Mouse (Mus musculus) left cerebral cortex, postnatal 4 days (tissue): ENCODE data around the gene Tnfsf13. TPM values are rescaled to one million over a fixed set of nuclear protein-coding genes. Genes with fewer than 3 reads are reported as not detected.
A peak's percentile ranks its signal among the peaks of the same experiment; 100 is the strongest.

Experiments used
- DNase-seq: peaks from one replicate; pipeline ENCODE4 v3.0.0-alpha.2; 2022
- intact Hi-C: fragments of 180-260 bp; cut with DNase I; formaldehyde crosslinking; loops from one replicate; pipeline ENCODE4 v1.15.1; 2025
- total RNA-seq, 2 experiments: library from RNA; stranded (reverse); gene quantifications; 2 replicates each; pipeline ENCODE4 v1.2.3; 2021

Gene Tnfsf13
- total RNA-seq, 2 experiments from 2014 or later = 0.93 to 1.3 TPM

- intact Hi-C loops = loop anchor here (5.0 kb wide), 1 partner anchor 75 kb away; the partner anchor contains the start of gene Polr2a
- DNase-seq = peak; percentile 31
These were observed 3.3 kb downstream of the Tnfsf13 start for GRCm38 (mm10) chr11:69682209-69682839.

DNA sequence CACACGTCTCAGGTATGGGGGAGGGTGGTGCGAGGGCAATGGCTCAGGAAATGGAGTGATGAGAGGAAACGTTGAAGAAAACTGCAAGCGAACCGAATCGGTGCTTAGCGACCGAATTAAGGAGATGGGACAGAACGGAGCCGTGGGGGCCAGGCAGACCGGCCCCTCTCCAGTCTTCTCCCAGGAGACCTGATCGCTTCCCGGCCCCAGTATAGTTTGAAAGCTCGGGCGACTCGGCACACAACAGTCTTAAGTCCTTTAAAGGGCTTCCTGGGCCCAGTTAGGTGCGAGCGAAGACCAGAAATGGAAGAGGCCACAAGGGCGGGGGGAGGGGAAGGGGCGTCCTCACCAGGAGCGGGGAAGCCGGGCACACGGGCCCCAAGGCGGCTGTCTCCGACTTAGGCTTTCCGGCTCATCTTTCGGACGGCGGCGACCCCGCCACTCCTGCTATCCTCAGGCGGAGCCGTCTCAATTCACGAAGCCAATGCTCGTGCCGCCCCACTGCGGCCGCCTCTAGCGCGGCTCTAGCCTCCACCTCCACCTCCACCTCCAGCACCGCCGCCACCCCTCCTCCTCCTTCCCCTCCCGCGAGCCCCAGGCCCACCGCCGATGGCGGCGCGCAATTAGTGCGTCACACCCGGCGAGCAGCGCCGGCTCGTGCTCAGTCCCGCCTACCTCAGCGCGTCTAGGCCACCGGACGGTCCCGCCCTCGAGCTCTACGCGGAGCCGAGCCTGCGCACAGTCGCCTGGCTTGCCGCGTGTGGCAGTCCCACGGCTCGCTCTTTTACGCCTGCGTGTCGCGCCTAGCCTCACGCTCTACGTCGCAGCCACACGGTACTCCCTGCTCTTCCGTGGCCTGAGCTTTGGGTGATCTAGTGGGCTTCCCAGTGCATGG lies 4.0 kb downstream of the Tnfsf13 start, which contains the start of gene Senp3:
TSS of gene Senp3 (minus strand) at position 771 of the 895 bp plus-strand sequence.
- peak; percentile 98 for DNase-seq
- intact Hi-C loops = loop anchor here (5.0 kb wide), 1 partner anchor 76 kb away; the partner anchor contains the start of gene Polr2a

GRCm38 (mm10) chr11:69680136-69680855 lies 5.3 kb downstream of the Tnfsf13 start:
- intact Hi-C loops = loop anchor here (5.0 kb wide), 1 partner anchor 77 kb away; the partner anchor contains the start of gene Polr2a
- no peak for DNase-seq

DNA sequence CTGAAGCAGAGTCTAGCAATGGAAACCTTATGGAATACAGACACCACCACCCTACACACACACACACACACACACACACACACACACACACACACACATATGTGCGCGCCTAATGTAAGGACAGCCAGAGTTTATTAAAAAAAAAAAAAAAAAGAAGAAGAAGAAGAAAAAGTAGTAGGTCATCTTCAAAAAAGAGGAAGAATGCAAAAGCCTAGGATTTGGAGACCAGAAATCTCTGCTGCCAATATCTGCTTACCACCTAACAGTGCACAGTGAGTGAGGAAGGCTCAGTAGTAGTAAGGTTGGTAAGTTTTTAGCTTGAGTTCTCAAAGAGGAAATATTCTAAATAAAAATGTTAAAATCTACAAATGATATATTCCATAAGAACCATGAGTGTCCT lies 6.4 kb downstream of the Tnfsf13 start:
- intact Hi-C loops = no loop called here
- DNase-seq = no peak

GRCm38 (mm10) chr11:69672211-69672706 lies 13.3 kb downstream of the Tnfsf13 start, which contains the start of gene Eif4a1:
Gene Eif4a1, minus strand, starts transcription at chr11:69672423.
- peak; percentile 100 for DNase-seq
- intact Hi-C loops = no loop called here

DNA sequence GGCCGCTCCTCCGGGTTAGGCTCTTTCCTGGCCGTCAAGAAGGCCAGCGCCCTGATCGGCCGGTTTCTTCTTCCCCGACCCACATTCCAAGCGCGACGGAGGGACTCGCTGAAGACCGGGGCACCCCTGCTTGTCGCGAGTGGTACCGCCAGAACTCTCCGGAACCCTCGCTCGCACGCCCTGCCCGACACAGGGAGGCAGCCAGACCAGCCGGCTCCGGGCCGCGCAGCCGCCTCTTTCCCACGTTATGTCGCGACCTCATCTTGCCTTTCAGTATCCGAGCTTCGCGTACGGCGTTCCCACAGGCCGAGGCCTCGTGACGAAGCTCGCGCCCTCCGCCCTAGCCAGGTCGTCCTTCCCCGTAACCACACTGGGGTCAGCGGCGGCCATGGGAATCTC lies 13.9 kb downstream of the Tnfsf13 start:
- no peak for DNase-seq
- intact Hi-C loops = no loop called here

- intact Hi-C loops = no loop called here
- peak; percentile 97 for DNase-seq
These were observed 14.5 kb downstream of the Tnfsf13 start for GRCm38 (mm10) chr11:69670786-69671725.

DNA sequence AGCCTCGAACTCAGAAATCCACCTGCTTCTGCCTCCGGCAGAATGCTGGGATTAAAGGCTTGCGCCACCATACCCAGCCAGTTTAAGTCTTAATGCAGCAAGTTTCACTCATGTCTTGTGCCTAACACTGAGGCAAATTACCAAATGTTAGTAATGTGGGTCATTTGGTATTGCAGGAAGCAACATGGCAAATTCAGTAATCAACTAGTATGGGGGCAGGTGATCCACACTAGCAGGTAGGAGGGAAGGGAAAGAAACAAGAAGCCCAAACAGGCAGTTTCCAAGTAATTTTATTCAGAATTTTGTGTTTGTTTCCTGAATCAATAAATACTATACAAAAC lies 18.9 kb downstream of the Tnfsf13 start:
- intact Hi-C loops = no loop called here

DNA sequence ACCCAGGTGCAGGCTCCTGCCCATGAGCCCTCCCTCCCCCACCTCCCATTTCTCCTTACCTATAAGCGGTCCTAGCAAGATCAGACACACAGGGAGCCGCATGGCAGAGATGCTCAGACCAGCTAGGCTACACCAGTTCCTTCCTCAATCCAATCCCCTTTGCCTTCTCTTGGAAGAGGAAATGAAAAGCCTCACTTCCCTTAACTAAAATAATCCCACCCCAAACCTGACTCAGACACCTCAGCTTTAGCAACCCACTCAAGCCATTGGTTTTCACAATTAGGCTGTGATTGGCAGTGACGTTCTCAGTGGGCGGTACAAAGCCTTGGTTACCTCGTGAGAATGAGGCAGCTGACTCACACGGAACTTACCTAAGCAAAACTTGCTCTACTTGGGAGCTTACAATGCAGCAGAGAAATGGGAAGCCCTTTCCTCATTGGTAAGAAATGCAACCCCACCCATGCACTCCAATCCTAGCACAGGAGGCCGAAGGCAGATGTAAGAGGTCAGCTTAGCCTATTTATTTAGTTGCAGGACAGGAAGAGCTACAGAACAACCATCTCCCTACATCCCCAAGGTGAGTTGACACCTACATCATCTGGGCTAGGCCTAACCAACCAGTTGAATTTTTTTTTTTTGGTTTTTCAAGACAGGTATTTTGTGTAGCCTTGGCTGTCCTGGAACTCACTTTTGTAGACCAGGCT lies 19.5 kb downstream of the Tnfsf13 start, which contains the start of gene Cd68:
TSS of gene Cd68 (minus strand) at position 193 of the 704 bp plus-strand sequence.
- DNase-seq = no peak
- intact Hi-C loops = no loop called here

More for the DNA sequence above, 18.9 kb downstream of the Tnfsf13 start:
- no peak for DNase-seq

GRCm38 (mm10) chr11:69665457-69665960 lies 20.1 kb downstream of the Tnfsf13 start:
- intact Hi-C loops = no loop called here
- no peak for DNase-seq

GRCm38 (mm10) chr11:69664841-69665240 lies 20.7 kb downstream of the Tnfsf13 start:
- intact Hi-C loops = no loop called here
- DNase-seq = no peak

GRCm38 (mm10) chr11:69663795-69664194 lies 21.8 kb downstream of the Tnfsf13 start:
- intact Hi-C loops = no loop called here

GRCm38 (mm10) chr11:69662967-69663671 lies 22.5 kb downstream of the Tnfsf13 start:
- intact Hi-C loops = no loop called here
- DNase-seq = no peak

More at GRCm38 (mm10) chr11:69663795-69664194, 21.8 kb downstream of the Tnfsf13 start:
- no peak for DNase-seq

DNA sequence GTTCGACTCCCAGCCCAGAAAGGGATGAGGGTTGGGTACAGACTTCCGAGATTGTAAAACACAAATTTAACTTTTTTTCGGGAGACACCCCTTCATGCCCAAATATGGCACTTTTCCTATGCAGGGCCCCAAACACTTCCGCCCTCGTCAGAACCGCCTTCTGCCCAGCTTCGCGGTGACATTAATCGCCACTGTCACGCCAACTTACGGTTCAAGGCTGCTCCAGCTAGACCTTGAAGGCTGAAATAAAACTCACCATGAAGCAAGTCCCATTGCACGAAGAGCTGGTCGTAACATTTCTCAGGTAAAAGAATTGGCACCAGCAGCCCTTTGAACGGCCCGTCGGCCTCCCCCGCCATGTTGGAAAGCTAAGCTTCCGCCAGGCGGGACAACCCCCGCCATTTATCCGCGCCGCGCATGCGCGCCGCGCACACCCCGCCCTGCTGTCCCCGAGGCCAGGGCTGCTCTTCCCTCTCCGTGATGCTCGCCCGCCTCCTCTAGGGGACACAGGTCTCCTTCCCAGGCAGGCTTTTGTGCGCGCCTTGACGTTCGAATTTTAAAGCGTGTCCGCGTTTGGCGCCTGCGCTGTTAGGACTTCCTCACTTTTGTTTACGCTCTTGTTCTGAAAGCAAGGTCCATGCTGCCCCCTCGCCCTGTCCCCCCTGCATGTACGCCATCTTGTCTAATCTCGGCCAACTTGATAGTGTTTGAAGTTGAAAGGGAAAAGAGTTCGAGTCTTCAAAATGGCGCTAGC lies 23.2 kb downstream of the Tnfsf13 start, which contains the start of gene Mpdu1:
TSS of gene Mpdu1 (minus strand) at position 430 of the 754 bp plus-strand sequence.
- intact Hi-C loops = no loop called here
- peak; percentile 97 for DNase-seq

- no peak for DNase-seq
- intact Hi-C loops = no loop called here
These were observed 24.2 kb downstream of the Tnfsf13 start for GRCm38 (mm10) chr11:69661221-69661881.

DNA sequence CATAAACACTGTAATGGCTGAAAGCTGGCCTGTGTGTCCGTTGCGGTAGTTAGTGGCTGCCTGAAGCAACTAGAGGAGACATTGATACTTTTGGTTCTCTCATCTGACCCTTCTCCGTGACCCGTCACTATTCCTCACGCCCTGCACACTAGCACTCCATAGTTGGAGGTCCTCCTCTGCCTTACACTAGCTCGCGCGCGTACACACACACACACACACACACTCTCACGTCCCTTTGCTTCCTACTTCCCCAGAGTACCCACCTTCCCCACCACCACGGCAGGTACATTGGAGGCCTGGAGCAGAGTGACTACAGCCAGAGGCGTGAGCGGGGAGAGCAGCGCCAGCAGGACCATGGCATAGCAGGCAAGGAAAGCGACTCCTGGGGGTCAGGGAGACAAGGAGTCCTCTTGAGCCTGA lies 28.1 kb downstream of the Tnfsf13 start:
- DNase-seq = no peak

More for the DNA sequence above, 28.1 kb downstream of the Tnfsf13 start:
- intact Hi-C loops = no loop called here
